Mouse (Mus musculus): ENCODE data around the gene Fras1. TPM values are rescaled to one million over a fixed set of nuclear protein-coding genes. Genes with fewer than 3 reads are reported as not detected.

The Fras1 gene
- total and polyA plus RNA-seq, 3 experiments, result not detected

- no peaks in the 10 kb centered on the region for H3K36me3 ChIP-seq (ENCODE audit: control insufficient read depth in 1 of 2, insufficient read depth in 2 of 2, low read length in 2 of 2)
- no peak for DNase-seq (ENCODE audit: low read depth, low spot score)
- H3K9me3 ChIP-seq (replicated peaks; ENCODE audit: insufficient read depth, low read length), result no peaks in the 10 kb centered on the region
- no peak overlapping the region for H3K27ac ChIP-seq (ENCODE audit: control insufficient read depth, low read depth, low read length)
- no peaks in the 10 kb centered on the region for H3K4me1 ChIP-seq (ENCODE audit: control insufficient read depth in 1 of 2, insufficient read depth in 2 of 2, low read length in 2 of 2)
- TF ChIP-seq JUND (IDR thresholded peaks at IDR 0.05; ENCODE audit: low read depth, low read length) (no peak), USF1 (IDR thresholded peaks at IDR 0.05; ENCODE audit: low read depth, low read length) (no peak), EP300 (IDR thresholded peaks at IDR 0.05; ENCODE audit: low read depth in 1 of 2, low read length in 2 of 2) (no peak), GABPA (IDR thresholded peaks at IDR 0.05; ENCODE audit: low read depth, low read length) (no peak), MAX (IDR thresholded peaks at IDR 0.05; ENCODE audit: low read length) (no peak), ETS1 (IDR thresholded peaks at IDR 0.05; ENCODE audit: low read depth, low read length) (no peak), MAZ (IDR thresholded peaks at IDR 0.05; ENCODE audit: low read depth, low read length) (no peak), MAFK (IDR thresholded peaks at IDR 0.05; ENCODE audit: borderline replicate concordance, low read depth, low read length) (no peak), ZMIZ1 (IDR thresholded peaks at IDR 0.05; ENCODE audit: low read depth, low read length) (no peak), ZC3H11A (IDR thresholded peaks at IDR 0.05; ENCODE audit: low read depth, low read length) (no peak), TAL1 (IDR thresholded peaks at IDR 0.05; ENCODE audit: low read length) (no peak), ELF1 (IDR thresholded peaks at IDR 0.05; ENCODE audit: low read depth, low read length) (no peak), NRF1 (IDR thresholded peaks at IDR 0.05; ENCODE audit: insufficient read depth, low read depth, low read length, poor library complexity, severe bottlenecking) (no peak), POLR2AphosphoS2 (IDR thresholded peaks at IDR 0.05; ENCODE audit: low read length) (no peak), TBP (IDR thresholded peaks at IDR 0.05; ENCODE audit: low read depth, low read length) (no peak), E2F4 (IDR thresholded peaks at IDR 0.05; ENCODE audit: borderline replicate concordance, low read depth, low read length) (no peak), MEF2A (IDR thresholded peaks at IDR 0.05; ENCODE audit: extremely low read depth, insufficient replicate concordance, low read depth, low read length, poor library complexity, severe bottlenecking) (no peak), ZKSCAN1 (IDR thresholded peaks at IDR 0.05; ENCODE audit: low read depth, low read length) (no peak), BHLHE40 (IDR thresholded peaks at IDR 0.05; ENCODE audit: borderline replicate concordance, low read depth, low read length) (no peak), KAT2A (conservative IDR thresholded peaks at IDR 0.05; ENCODE audit: low read depth, low read length) (no peak)
- no peaks in the 10 kb centered on the region for H3K27me3 ChIP-seq (ENCODE audit: control insufficient read depth in 1 of 2, insufficient read depth in 2 of 2, low read length in 2 of 2)
- no peak overlapping the region for H3K4me3 ChIP-seq (ENCODE audit: control insufficient read depth in 1 of 2, insufficient read depth in 1 of 2, low read depth in 2 of 2, low read length in 2 of 2)
- no peak overlapping the region for H3K9ac ChIP-seq (ENCODE audit: control insufficient read depth, low read depth, low read length, poor library complexity, severe bottlenecking)
- H3K79me2 ChIP-seq (ENCODE audit: control insufficient read depth, insufficient read depth, low read length, poor library complexity), result no peaks in the 10 kb centered on the region
Measured at GRCm38 (mm10) chr5:96554940-96555679, 181.4 kb downstream of the Fras1 start.

Measured in MEL (cell line).